Mouse (Mus musculus): ENCODE measurements around the gene Trpc4ap.
A peak's percentile ranks its signal among the peaks of the same experiment; 100 is the strongest.

- TF ChIP-seq CTCF (IDR thresholded peaks at IDR 0.05; ENCODE audit: low read depth), result peak; percentile 85
- no peak for TF ChIP-seq EP300 (IDR thresholded peaks at IDR 0.05; ENCODE audit: low read depth)
Observed at GRCm38 (mm10) chr2:155627030-155627738, 65.0 kb downstream of the Trpc4ap start.
